Comparison of ENCODE assay signal across 7 mouse cellular contexts in the genomic region with DNA sequence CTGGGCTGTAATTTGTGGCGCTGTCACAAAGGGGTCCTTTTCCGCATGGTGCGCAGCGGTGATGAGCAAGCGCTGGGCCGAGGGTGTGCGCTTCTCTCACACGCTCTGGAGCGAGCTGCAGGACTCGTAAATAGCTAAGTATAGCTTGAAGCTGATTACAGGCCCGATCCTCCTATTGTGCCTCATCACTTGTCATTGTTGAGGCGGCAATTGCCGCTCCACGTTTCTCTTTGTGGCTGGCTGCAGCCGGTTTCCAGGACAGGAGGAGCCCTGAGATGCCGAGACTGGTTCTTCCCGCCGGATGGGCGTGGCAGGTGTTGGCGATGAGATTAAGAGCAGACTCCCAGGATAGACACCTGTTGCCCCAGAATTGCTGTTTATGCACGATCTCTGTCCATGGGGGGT. TPM values are rescaled to one million over a fixed set of nuclear protein-coding genes. Genes with fewer than 3 reads are reported as not detected.
DNase-seq lines count a peak whose midpoint lies in the region; ATAC-seq and TF ChIP-seq lines count a peak whose summit lies in the region.

No protein-coding gene starts in this region.

- no peak for TF ChIP-seq POLR2A in lung, adult 2 months (IDR thresholded peaks at IDR 0.05; ENCODE audit: borderline replicate concordance, extremely low read depth, low read depth, low read length)

- H3K9me3 ChIP-seq in lung, postnatal 0 days (ENCODE audit: low read length), result no peaks in the 10 kb centered on the region
- peaks cover 7% of the 10 kb centered on the region; the same call in 1 of the 2 replicates for H3K9me3 ChIP-seq in embryonic facial prominence, embryonic 10.5 days
- H3K9me3 ChIP-seq in hindbrain, postnatal 0 days (ENCODE audit: low read length), result no peaks in the 10 kb centered on the region
- H3K9me3 ChIP-seq in stomach, embryonic 16.5 days (replicated peaks; ENCODE audit: control insufficient read depth, low read length), result no peaks in the 10 kb centered on the region; the same call in 1 of the 2 replicates

- WGBS in lung, postnatal 0 days, result 38% methylated on average over 21 of the region's 21 CpGs
- WGBS in lung, adult 2 months, result 27% methylated on average over 21 of the region's 21 CpGs
- WGBS in embryonic facial prominence, embryonic 10.5 days, result 16% methylated on average over 21 of the region's 21 CpGs
- 18% methylated on average over 21 of the region's 21 CpGs for WGBS in hindbrain, postnatal 0 days
- WGBS in stomach, embryonic 16.5 days, result 26% methylated on average over 21 of the region's 21 CpGs

- no peak for TF ChIP-seq CTCF in lung, postnatal 0 days (IDR thresholded peaks at IDR 0.05)
- no peak for TF ChIP-seq CTCF in lung, adult 2 months (IDR thresholded peaks at IDR 0.05; ENCODE audit: insufficient read depth, low read length)
- 0 out of 2 replicates have a peak, but pooled peaks have one; percentile 5 for TF ChIP-seq CTCF in hindbrain, postnatal 0 days (IDR thresholded peaks at IDR 0.05; ENCODE audit: low read depth)

- no peak overlapping the region for H3K27ac ChIP-seq in lung, postnatal 0 days (ENCODE audit: low read length)
- H3K27ac ChIP-seq in embryonic facial prominence, embryonic 10.5 days (replicated peaks), result 0 out of 2 replicates have a peak overlapping the region, but pooled peaks have one; percentile 16
- no peak overlapping the region for H3K27ac ChIP-seq in hindbrain, postnatal 0 days
- no peak overlapping the region for H3K27ac ChIP-seq in stomach, embryonic 16.5 days (ENCODE audit: low read length)

- no peaks in the 10 kb centered on the region for H3K36me3 ChIP-seq in lung, postnatal 0 days (ENCODE audit: insufficient read depth, low read length)
- H3K36me3 ChIP-seq in embryonic facial prominence, embryonic 10.5 days (replicated peaks), result no peaks in the 10 kb centered on the region
- H3K36me3 ChIP-seq in hindbrain, postnatal 0 days (ENCODE audit: insufficient read depth, low read length), result no peaks in the 10 kb centered on the region
- H3K36me3 ChIP-seq in stomach, embryonic 16.5 days (ENCODE audit: control insufficient read depth, insufficient read depth, low read length), result no peaks in the 10 kb centered on the region

- H3K9ac ChIP-seq in lung, postnatal 0 days (replicated peaks; ENCODE audit: low read depth), result no peak overlapping the region
- peak overlapping the region; percentile 38; the same call in 1 of the 2 replicates for H3K9ac ChIP-seq in hindbrain, postnatal 0 days (replicated peaks; ENCODE audit: low read length)
- H3K9ac ChIP-seq in stomach, embryonic 16.5 days (ENCODE audit: low read length), result no peak overlapping the region

- H3K27me3 ChIP-seq in lung, postnatal 0 days (replicated peaks; ENCODE audit: insufficient read depth, low read length), result no peaks in the 10 kb centered on the region
- peaks cover 25% of the 10 kb centered on the region for H3K27me3 ChIP-seq in embryonic facial prominence, embryonic 10.5 days (replicated peaks; ENCODE audit: low read depth, poor library complexity, severe bottlenecking)
- no peaks in the 10 kb centered on the region for H3K27me3 ChIP-seq in hindbrain, postnatal 0 days (ENCODE audit: insufficient read depth, low read length)
- no peaks in the 10 kb centered on the region for H3K27me3 ChIP-seq in stomach, embryonic 16.5 days (ENCODE audit: control insufficient read depth, insufficient read depth, low read length)

- no peaks in the 10 kb centered on the region for H3K4me1 ChIP-seq in lung, postnatal 0 days (ENCODE audit: insufficient read depth, low read depth, low read length)
- no peaks in the 10 kb centered on the region; the same call in 1 of the 2 replicates for H3K4me1 ChIP-seq in lung, adult 2 months (ENCODE audit: control insufficient read depth, insufficient read depth, low read length)
- H3K4me1 ChIP-seq in embryonic facial prominence, embryonic 10.5 days, result peaks cover 6% of the 10 kb centered on the region; the same call in 1 of the 2 replicates
- H3K4me1 ChIP-seq in hindbrain, postnatal 0 days (ENCODE audit: insufficient read depth, low read length), result peaks cover 9% of the 10 kb centered on the region; the same call in 1 of the 2 replicates
- H3K4me1 ChIP-seq in stomach, embryonic 16.5 days (ENCODE audit: control insufficient read depth, insufficient read depth, low read length), result no peaks in the 10 kb centered on the region

- no peak for ATAC-seq in lung, postnatal 0 days
- peak; percentile 74 for ATAC-seq in hindbrain, postnatal 0 days
- ATAC-seq in megakaryocyte progenitor cell, adult 5-6 weeks (replicated peaks; ENCODE audit: poor library complexity), result peak; percentile 42
- ATAC-seq in stomach, embryonic 16.5 days (ENCODE audit: insufficient read depth, low FRiP score), result no peak

- H3K4me3 ChIP-seq in lung, postnatal 0 days (ENCODE audit: low read depth, low read length), result peak overlapping the region; percentile 21; the same call in 1 of the 2 replicates
- H3K4me3 ChIP-seq in lung, adult 2 months (replicated peaks; ENCODE audit: extremely low read depth, low read depth, low read length), result no peak overlapping the region
- peak overlapping the region; percentile 50 for H3K4me3 ChIP-seq in embryonic facial prominence, embryonic 10.5 days
- peak overlapping the region; percentile 35 for H3K4me3 ChIP-seq in hindbrain, postnatal 0 days (ENCODE audit: low read length)
- H3K4me3 ChIP-seq in stomach, embryonic 16.5 days (replicated peaks; ENCODE audit: low read length), result peak overlapping the region; percentile 4

- no peak for DNase-seq in lung, postnatal 0 days (ENCODE audit: low spot score)
- DNase-seq in lung, adult 2 months, result no peak
- peak; percentile 32 for DNase-seq in embryonic facial prominence, embryonic 10.5 days (ENCODE audit: low spot score)
- peak; percentile 58 for DNase-seq in hindbrain, postnatal 0 days (ENCODE audit: low spot score)
- DNase-seq in thymus, postnatal 4 days, result no peak

- TF ChIP-seq EP300 in lung, postnatal 0 days (IDR thresholded peaks at IDR 0.05), result no peak

- peak overlapping the region; percentile 42 for H3K4me2 ChIP-seq in lung, postnatal 0 days (replicated peaks; ENCODE audit: low read depth, low read length)
- H3K4me2 ChIP-seq in hindbrain, postnatal 0 days (ENCODE audit: low read depth, low read length), result peak overlapping the region; percentile 69
- H3K4me2 ChIP-seq in stomach, embryonic 16.5 days (ENCODE audit: low read depth, low read length), result peak overlapping the region; percentile 40

RNA-seq across cellular contexts. Expression of gene Ccdc149, which starts 44.8 kb away (rescaled TPM):
- polyA plus RNA-seq in lung, postnatal 0 days (2015; fragmentation: Nextera tagmentation; extraction: Ambion mirVana), result 3.4 TPM in 2 replicates
- polyA plus RNA-seq in lung, adult 2 months (2012; rRNA removed), result 2.3 and 2.5 TPM in 2 replicates
- 1.4 and 1.5 TPM in 2 replicates for polyA plus RNA-seq in embryonic facial prominence, embryonic 10.5 days (2016; fragmentation: Nextera tagmentation; extraction: Ambion mirVana)
- total RNA-seq in hindbrain, postnatal 0 days (2014; rRNA removed), result 14.4 and 17.6 TPM in 2 replicates
- 14.5 and 15.6 TPM in 2 replicates for polyA plus RNA-seq in hindbrain, postnatal 0 days (2015; fragmentation: Nextera tagmentation; extraction: Ambion mirVana)
- 1.9 and 2.9 TPM in 2 replicates for total RNA-seq in megakaryocyte progenitor cell, adult 5-6 weeks (2015)
- total RNA-seq in megakaryocyte progenitor cell, adult 5-6 weeks (2017), result 3.1 and 3.7 TPM in 2 replicates
- polyA plus RNA-seq in stomach, embryonic 16.5 days (2015; fragmentation: Nextera tagmentation; extraction: Ambion mirVana), result 4.0 and 4.3 TPM in 2 replicates

RNA-seq across cellular contexts. Expression of gene Lgi2, which starts 50.2 kb away (rescaled TPM):
- 2.0 and 2.1 TPM in 2 replicates for polyA plus RNA-seq in lung, postnatal 0 days (2015; fragmentation: Nextera tagmentation; extraction: Ambion mirVana)
- 1.6 and 2.0 TPM in 2 replicates for polyA plus RNA-seq in lung, adult 2 months (2012; rRNA removed)
- polyA plus RNA-seq in embryonic facial prominence, embryonic 10.5 days (2016; fragmentation: Nextera tagmentation; extraction: Ambion mirVana), result 1.7 and 2.0 TPM in 2 replicates
- 19.9 and 20.2 TPM in 2 replicates for total RNA-seq in hindbrain, postnatal 0 days (2014; rRNA removed)
- 11.1 and 11.6 TPM in 2 replicates for polyA plus RNA-seq in hindbrain, postnatal 0 days (2015; fragmentation: Nextera tagmentation; extraction: Ambion mirVana)
- total RNA-seq in megakaryocyte progenitor cell, adult 5-6 weeks (2015), result not detected in 2 replicates
- total RNA-seq in megakaryocyte progenitor cell, adult 5-6 weeks (2017), result 0.04 TPM in 1 of 2 replicates, not detected in the other
- 7.2 and 8.0 TPM in 2 replicates for polyA plus RNA-seq in stomach, embryonic 16.5 days (2015; fragmentation: Nextera tagmentation; extraction: Ambion mirVana)

Comparison
In these comparisons a context has a peak if more than half of its experiments do, and no peak if none do; other contexts are left out.
1. ATAC-seq: peak in hindbrain, postnatal 0 days (single experiment) and megakaryocyte progenitor cell, adult 5-6 weeks (single experiment); none in lung, postnatal 0 days (single experiment) and stomach, embryonic 16.5 days (single experiment).
2. DNase-seq: peak in embryonic facial prominence, embryonic 10.5 days (single experiment) and hindbrain, postnatal 0 days (single experiment); none in lung, postnatal 0 days (single experiment), lung, adult 2 months (single experiment) and thymus, postnatal 4 days (single experiment).
3. Peak in every context shown above with its lines, with median percentiles within 50 percentile points of each other: H3K4me2 ChIP-seq.